Mouse (Mus musculus) MEL-GATA-1-ER (cell line): ENCODE results near the gene Alkbh5.
"Not testable (repeated sequence)": the region's sequence is repeated elsewhere in the genome, so short reads cannot be mapped to it uniquely, and the experiment has no call there.

Experiments used
- DNase-seq: peaks from one replicate; pipeline ENCODE4 v3.0.0-alpha.2; 2012; ENCODE audit warnings: low read depth; ENCODE audit errors: extremely low read depth

The Alkbh5 gene

DNA sequence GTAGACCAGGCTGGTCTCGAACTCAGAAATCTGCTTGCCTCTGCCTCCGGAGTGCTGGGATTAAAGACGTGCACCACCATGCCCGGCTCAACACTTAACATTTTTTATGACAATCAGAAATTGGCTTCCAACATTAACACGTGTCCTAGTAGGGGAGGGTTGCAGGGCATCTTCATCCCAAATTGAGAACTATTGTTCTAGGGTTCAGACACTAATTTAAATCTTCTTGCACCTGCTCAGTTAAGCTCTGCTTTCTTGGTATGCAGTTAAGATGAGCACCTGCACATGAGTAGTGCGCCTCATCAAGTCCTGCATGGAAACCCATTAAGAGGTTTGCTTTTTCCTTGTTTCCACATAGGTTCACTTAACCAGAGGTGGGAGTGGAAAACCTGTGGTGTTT is 5.7 kb downstream of the Alkbh5 start:
- no peak for DNase-seq

DNA sequence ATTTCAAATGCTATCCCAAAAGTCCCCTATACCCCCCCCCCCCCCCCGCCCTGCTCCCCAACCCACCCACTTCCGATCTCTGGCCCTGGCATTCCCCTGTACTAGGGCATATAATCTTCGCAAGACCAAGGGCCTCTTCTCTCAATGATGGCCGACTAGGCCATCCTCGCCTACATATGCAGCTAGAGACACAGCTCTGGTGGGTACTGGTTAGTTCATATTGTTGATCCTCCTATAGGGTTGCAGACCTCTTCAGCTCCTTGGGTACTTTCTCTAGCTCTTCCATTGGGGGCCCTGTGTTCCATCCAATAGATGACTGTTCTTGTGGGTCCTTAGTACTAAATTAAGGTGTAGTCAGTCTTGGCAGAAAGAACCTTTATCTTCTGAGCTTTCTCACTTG is 7.0 kb downstream of the Alkbh5 start:
- DNase-seq = not testable (repeated sequence)

DNA sequence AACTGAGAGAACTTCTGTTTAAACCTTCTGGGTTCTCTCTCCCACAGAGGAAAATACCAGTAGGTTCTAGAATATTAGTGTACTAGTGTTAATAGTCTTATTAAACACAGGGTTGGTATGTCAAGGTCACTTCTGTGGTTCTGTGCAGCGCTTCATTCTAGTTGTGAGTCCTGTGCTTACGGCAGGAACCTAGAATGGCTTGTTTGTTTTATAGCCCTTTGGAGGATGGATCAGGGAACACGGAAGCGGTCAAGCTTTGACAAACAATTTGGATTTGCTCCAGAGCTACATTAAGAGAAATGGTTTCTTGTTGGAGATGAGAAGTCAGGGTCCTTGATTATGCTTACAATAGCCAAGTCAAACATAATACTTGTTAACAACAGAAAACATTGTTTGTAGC is 9.3 kb downstream of the Alkbh5 start:
- no peak for DNase-seq

DNA sequence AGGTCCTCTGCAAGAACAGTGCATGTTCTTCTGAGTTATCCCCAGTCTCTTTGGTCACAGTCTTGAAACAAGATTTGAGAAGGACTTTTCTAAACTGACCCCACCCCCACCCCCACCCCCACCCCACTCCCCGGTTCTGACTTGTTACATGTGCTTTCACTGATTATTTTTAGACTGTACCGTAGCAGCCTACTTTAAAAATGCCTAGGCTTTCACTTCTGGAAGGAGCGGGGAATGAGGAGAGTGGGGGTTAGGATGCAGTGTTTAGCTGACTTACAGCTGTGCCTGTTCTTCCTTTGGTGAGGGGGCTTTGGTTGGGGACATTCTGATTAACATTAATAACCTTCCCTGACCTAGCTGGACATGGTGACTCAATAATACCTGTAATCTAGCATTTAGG is 11.9 kb downstream of the Alkbh5 start:
- no peak for DNase-seq

DNA sequence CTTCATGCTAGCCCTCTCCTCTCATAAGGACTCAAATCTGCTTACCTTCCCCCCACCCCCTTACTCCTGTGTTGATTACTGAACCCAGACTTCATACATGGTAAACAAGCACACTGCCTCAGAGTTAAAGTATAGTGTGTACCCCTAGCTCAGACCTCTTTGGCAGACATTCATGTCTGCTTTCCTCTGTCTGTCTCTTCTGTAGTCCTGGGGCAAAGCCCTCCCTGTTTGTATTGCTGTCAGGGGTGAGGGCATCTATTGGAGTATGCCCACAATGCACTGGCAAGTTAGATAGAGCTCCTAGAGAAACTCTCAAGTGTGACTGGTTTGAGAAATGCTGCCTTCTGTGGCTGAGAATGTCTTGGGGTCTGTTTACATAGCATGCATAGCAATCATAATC is 16.9 kb downstream of the Alkbh5 start:
- DNase-seq = no peak

DNA sequence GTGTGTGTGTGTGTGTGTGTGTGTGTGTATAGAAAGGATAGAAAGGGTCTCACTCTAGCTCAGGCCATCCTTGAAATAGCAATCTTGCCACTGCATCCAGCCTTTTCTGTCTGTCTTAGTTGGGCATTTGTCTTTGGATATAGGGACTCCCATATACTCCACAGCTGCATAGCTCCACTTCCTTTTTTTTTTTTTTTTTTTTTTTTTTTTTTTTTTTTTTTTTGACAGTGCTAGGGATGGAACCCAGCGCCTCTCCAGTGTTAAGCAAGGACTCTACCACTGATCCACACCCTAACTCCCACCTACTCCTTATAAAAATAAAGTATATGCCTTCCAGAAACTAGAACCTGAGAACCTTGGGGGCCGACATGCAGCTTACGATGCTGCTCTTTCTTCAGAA is 21.5 kb downstream of the Alkbh5 start:
- no peak for DNase-seq

DNA sequence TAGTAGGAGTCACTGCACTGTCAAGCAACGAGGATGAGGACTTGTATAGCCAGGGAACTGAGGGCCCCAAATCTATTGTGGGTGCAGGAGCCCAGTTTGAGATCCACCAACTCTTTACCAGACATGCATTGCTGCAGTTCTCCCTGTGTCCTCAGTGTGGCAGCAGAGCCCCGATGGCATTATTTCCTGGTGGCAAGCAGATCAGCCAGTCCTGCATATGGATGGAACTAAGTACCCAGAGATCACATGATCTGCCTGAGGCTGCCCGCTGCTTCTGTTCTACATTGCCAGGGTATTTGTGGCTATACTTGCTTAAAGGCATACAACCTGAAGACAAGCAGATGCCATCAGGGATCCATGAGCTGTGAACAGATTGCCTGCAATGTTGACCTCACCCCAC is 23.2 kb downstream of the Alkbh5 start:
- DNase-seq = peak; percentile 39

DNA sequence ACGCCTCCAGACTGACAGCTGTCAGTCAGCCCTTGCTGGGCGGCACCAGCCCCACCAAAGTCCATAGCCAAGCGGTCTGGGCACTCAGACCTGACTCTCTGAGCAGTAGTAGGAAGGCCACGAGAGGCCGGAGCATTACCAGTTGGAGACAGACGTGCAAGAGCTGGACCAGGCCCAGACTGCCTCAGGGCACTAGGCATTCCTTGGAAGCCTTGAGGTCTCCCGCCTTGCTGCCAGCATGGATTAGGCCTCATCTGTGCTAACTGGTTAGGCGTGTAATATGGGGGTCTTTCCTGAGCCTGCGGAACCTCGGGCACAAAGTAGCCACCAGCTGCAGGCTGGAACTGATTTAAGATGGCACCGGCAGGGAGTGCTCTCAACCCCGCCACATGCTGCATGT is 37.8 kb downstream of the Alkbh5 start:
- DNase-seq = not testable (repeated sequence)
